ENCODE assay signal across 29 mouse cellular contexts in the genomic region with DNA sequence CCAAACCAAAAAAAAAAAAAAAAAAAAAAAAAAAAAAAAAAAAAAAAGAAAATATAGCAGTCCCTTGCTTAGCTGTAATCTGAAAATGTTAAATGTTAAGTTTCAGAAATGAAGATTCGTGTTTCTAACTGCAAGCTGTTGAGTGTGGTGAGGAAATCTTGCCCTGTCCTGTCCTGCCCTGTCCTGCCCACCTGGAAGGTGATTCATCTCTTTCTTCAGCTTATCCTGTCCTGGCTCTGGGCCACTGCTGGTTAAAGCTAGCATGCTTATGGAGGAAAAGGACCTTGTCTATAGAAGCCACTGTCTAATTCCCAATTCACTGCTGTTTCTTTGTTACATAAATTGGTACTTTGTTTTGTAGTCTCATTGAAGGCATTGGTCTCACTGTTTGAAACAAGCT. TPM values are rescaled to one million over a fixed set of nuclear protein-coding genes. Genes with fewer than 3 reads are reported as not detected.
A peak's percentile ranks its signal among the peaks of the same experiment; 100 is the strongest.
DNase-seq lines count a peak whose midpoint lies in the region; ATAC-seq and TF ChIP-seq lines count a peak whose summit lies in the region.
"Had no signal": no experiment of that assay in that cellular context is flagged by ENCODE, and none has a peak within 500 bp of the region (broad histone marks: within the 10 kb centered on the region; RNA-seq: fewer than 3 reads in every experiment).

No protein-coding gene starts in this region.

- TF ChIP-seq CTCF in heart, adult 2 months (IDR thresholded peaks at IDR 0.05): no peak

- H3K79me2 ChIP-seq in heart, adult 2 months (replicated peaks; ENCODE audit: control insufficient read depth, insufficient read depth, low read length): no peaks in the 10 kb centered on the region

- no peaks in the 10 kb centered on the region for H3K27me3 ChIP-seq in limb, embryonic 13.5 days
- no peaks in the 10 kb centered on the region for H3K27me3 ChIP-seq in limb, embryonic 10.5 days (ENCODE audit: low read depth, poor library complexity, severe bottlenecking)
- H3K27me3 ChIP-seq in embryonic facial prominence, embryonic 15.5 days: no peaks in the 10 kb centered on the region
- H3K27me3 ChIP-seq in heart, embryonic 12.5 days (replicated peaks): no peaks in the 10 kb centered on the region
- no peaks in the 10 kb centered on the region; the same call in 1 of the 2 replicates for H3K27me3 ChIP-seq in heart, adult 2 months (ENCODE audit: control insufficient read depth, insufficient read depth, low read length)
- H3K27me3 ChIP-seq: CH12.LX; forebrain, embryonic 12.5 days; hindbrain, embryonic 12.5 days; intestine, embryonic 15.5 days; liver, embryonic 15.5 days; neural tube, embryonic 15.5 days had no signal

- H3K27ac ChIP-seq in limb, embryonic 13.5 days: 0 out of 2 replicates have a peak overlapping the region, but pooled peaks have one; percentile 88
- H3K27ac ChIP-seq in limb, embryonic 10.5 days: no peak overlapping the region
- H3K27ac ChIP-seq in embryonic facial prominence, embryonic 15.5 days (replicated peaks): peak overlapping the region; percentile 67; the same call in 1 of the 2 replicates
- no peak overlapping the region for H3K27ac ChIP-seq in heart, embryonic 12.5 days (ENCODE audit: poor library complexity, severe bottlenecking)
- no peak overlapping the region for H3K27ac ChIP-seq in heart, adult 2 months
- H3K27ac ChIP-seq: forebrain, embryonic 12.5 days; heart, embryonic 10.5 days; hindbrain, embryonic 12.5 days; hindbrain, postnatal 0 days; intestine, embryonic 15.5 days; liver, embryonic 15.5 days; neural tube, embryonic 15.5 days had no signal

- H3K9ac ChIP-seq in limb, embryonic 13.5 days: no peak overlapping the region
- no peak overlapping the region for H3K9ac ChIP-seq in embryonic facial prominence, embryonic 15.5 days
- H3K9ac ChIP-seq in heart, embryonic 12.5 days: no peak overlapping the region
- H3K9ac ChIP-seq in heart, adult 2 months (ENCODE audit: low read depth, low read length): no peak overlapping the region
- H3K9ac ChIP-seq: forebrain, embryonic 12.5 days; forebrain, postnatal 0 days; hindbrain, embryonic 12.5 days; intestine, embryonic 15.5 days; liver, embryonic 15.5 days; lung, embryonic 14.5 days; neural tube, embryonic 15.5 days had no signal

- no peak for TF ChIP-seq EP300 in heart, adult 2 months (IDR thresholded peaks at IDR 0.05; ENCODE audit: insufficient read depth, low read depth, low read length)

- peaks cover 21% of the 10 kb centered on the region for H3K4me1 ChIP-seq in limb, embryonic 13.5 days
- peaks cover 14% of the 10 kb centered on the region; the same call in 1 of the 2 replicates for H3K4me1 ChIP-seq in limb, embryonic 10.5 days
- peaks cover 11% of the 10 kb centered on the region for H3K4me1 ChIP-seq in embryonic facial prominence, embryonic 15.5 days
- 0 out of 2 replicates have a peak, but pooled peaks cover 3% of the 10 kb centered on the region for H3K4me1 ChIP-seq in heart, embryonic 12.5 days (replicated peaks)
- H3K4me1 ChIP-seq in heart, adult 2 months (ENCODE audit: control insufficient read depth, insufficient read depth, low read length): no peaks in the 10 kb centered on the region
- H3K4me1 ChIP-seq: forebrain, embryonic 12.5 days; heart, embryonic 10.5 days; intestine, embryonic 15.5 days; liver, embryonic 15.5 days; neural tube, embryonic 15.5 days had no signal

- WGBS in limb, embryonic 13.5 days: 74% methylated on average over 1 of the region's 1 CpGs
- 63% methylated on average over 1 of the region's 1 CpGs for WGBS in limb, embryonic 10.5 days
- WGBS in embryonic facial prominence, embryonic 15.5 days: 41% methylated on average over 1 of the region's 1 CpGs
- WGBS in heart, embryonic 12.5 days: 43% methylated on average over 1 of the region's 1 CpGs
- WGBS in heart, adult 2 months: 44% methylated on average over 1 of the region's 1 CpGs

- no peaks in the 10 kb centered on the region for H3K9me3 ChIP-seq in limb, embryonic 13.5 days
- no peaks in the 10 kb centered on the region for H3K9me3 ChIP-seq in limb, embryonic 10.5 days (replicated peaks)
- H3K9me3 ChIP-seq in embryonic facial prominence, embryonic 15.5 days (replicated peaks): no peaks in the 10 kb centered on the region
- H3K9me3 ChIP-seq in heart, embryonic 12.5 days (replicated peaks): no peaks in the 10 kb centered on the region
- H3K9me3 ChIP-seq: forebrain, embryonic 12.5 days; heart, embryonic 10.5 days; hindbrain, embryonic 12.5 days; intestine, embryonic 15.5 days; liver, embryonic 15.5 days; neural tube, embryonic 15.5 days had no signal

- intact Hi-C loops in heart, adult 2 months (cut with DNase I): no loop called here

- H3K4me2 ChIP-seq in limb, embryonic 13.5 days (replicated peaks): no peak overlapping the region
- no peak overlapping the region for H3K4me2 ChIP-seq in embryonic facial prominence, embryonic 15.5 days (replicated peaks)
- no peak overlapping the region for H3K4me2 ChIP-seq in heart, embryonic 12.5 days
- H3K4me2 ChIP-seq: forebrain, embryonic 12.5 days; hindbrain, embryonic 12.5 days; intestine, embryonic 15.5 days; liver, embryonic 15.5 days; lung, embryonic 14.5 days; neural tube, embryonic 15.5 days had no signal

- no peak for TF ChIP-seq POLR2A in heart, adult 2 months (IDR thresholded peaks at IDR 0.05; ENCODE audit: insufficient read depth, low read depth, low read length)

- ATAC-seq in limb, embryonic 13.5 days (ENCODE audit: low FRiP score, low read depth): no peak
- no peak for ATAC-seq in embryonic facial prominence, embryonic 15.5 days (ENCODE audit: insufficient number of reproducible peaks, low FRiP score, low TSS enrichment, low read depth)
- no peak for ATAC-seq in heart, embryonic 12.5 days (ENCODE audit: insufficient number of reproducible peaks, low FRiP score)
- ATAC-seq: forebrain, postnatal 0 days; hindbrain, postnatal 0 days had no signal

- H3K36me3 ChIP-seq in limb, embryonic 13.5 days: no peaks in the 10 kb centered on the region
- no peaks in the 10 kb centered on the region for H3K36me3 ChIP-seq in limb, embryonic 10.5 days
- no peaks in the 10 kb centered on the region for H3K36me3 ChIP-seq in embryonic facial prominence, embryonic 15.5 days
- H3K36me3 ChIP-seq in heart, embryonic 12.5 days: no peaks in the 10 kb centered on the region
- no peaks in the 10 kb centered on the region for H3K36me3 ChIP-seq in heart, adult 2 months (ENCODE audit: control insufficient read depth, insufficient read depth, low read length)
- H3K36me3 ChIP-seq: forebrain, embryonic 12.5 days; heart, embryonic 10.5 days; hindbrain, embryonic 12.5 days; intestine, embryonic 15.5 days; liver, embryonic 15.5 days; neural tube, embryonic 15.5 days had no signal

- DNase-seq in limb, embryonic 10.5 days (ENCODE audit: low spot score): no peak
- DNase-seq in ZHBTc4 (ENCODE audit: low read depth, low spot score): peak; percentile 38
- no peak for DNase-seq in natural killer cell, adult 2 months (ENCODE audit: low spot score in 2 of 2)
- DNase-seq in heart, adult 2 months: no peak
- DNase-seq in cerebellum, adult 9-10 months: no peak
- DNase-seq: adrenal gland, postnatal 10 days; cerebellum, adult 8-10 months; forebrain, postnatal 0 days; heart, postnatal 36 days; kidney, adult 2 months; kidney, postnatal 4 days; left cerebral cortex, postnatal 4 days; liver; lung, embryonic 14.5 days; lung, postnatal 14 days; midbrain, embryonic 14.5 days; retina, postnatal 1 day; right cerebral cortex, postnatal 25 days had no signal

- H3K4me3 ChIP-seq in limb, embryonic 13.5 days: no peak overlapping the region
- no peak overlapping the region for H3K4me3 ChIP-seq in limb, embryonic 10.5 days
- H3K4me3 ChIP-seq in embryonic facial prominence, embryonic 15.5 days (replicated peaks): no peak overlapping the region
- no peak overlapping the region for H3K4me3 ChIP-seq in heart, embryonic 12.5 days
- H3K4me3 ChIP-seq in heart, adult 2 months: no peak overlapping the region
- H3K4me3 ChIP-seq: forebrain, embryonic 12.5 days; heart, embryonic 10.5 days; hindbrain, embryonic 12.5 days; intestine, embryonic 15.5 days; liver, embryonic 15.5 days; neural tube, embryonic 15.5 days had no signal

RNA-seq across cellular contexts. Expression of gene Nf2, which starts 11.7 kb away (rescaled TPM):
- polyA plus RNA-seq in limb, embryonic 13.5 days (2015; fragmentation: Nextera tagmentation; extraction: Ambion mirVana): 55.2 and 56.9 TPM in 2 replicates
- 61.4 and 63.8 TPM in 2 replicates for polyA plus RNA-seq in limb, embryonic 10.5 days (2016; fragmentation: Nextera tagmentation; extraction: Ambion mirVana)
- polyA plus RNA-seq in embryonic facial prominence, embryonic 15.5 days (2015; fragmentation: Nextera tagmentation; extraction: Ambion mirVana): 47.1 and 50.7 TPM in 2 replicates
- polyA plus RNA-seq in heart, embryonic 12.5 days (2016; fragmentation: Nextera tagmentation; extraction: Ambion mirVana): 50.7 and 51.7 TPM in 2 replicates
- 10 to 100 TPM; 77.1 to 85.0 TPM for total RNA-seq in heart, adult 2 months (2021)
- polyA plus RNA-seq in heart, adult 2 months (2012; rRNA removed): 57.1 and 85.2 TPM in 2 replicates

RNA-seq across cellular contexts. Expression of gene Nipsnap1, which starts 12.8 kb away (rescaled TPM):
- 75.2 and 78.7 TPM in 2 replicates for polyA plus RNA-seq in limb, embryonic 13.5 days (2015; fragmentation: Nextera tagmentation; extraction: Ambion mirVana)
- polyA plus RNA-seq in limb, embryonic 10.5 days (2016; fragmentation: Nextera tagmentation; extraction: Ambion mirVana): 75.9 and 84.2 TPM in 2 replicates
- polyA plus RNA-seq in embryonic facial prominence, embryonic 15.5 days (2015; fragmentation: Nextera tagmentation; extraction: Ambion mirVana): 39.0 and 41.3 TPM in 2 replicates
- 35.8 and 36.1 TPM in 2 replicates for polyA plus RNA-seq in heart, embryonic 12.5 days (2016; fragmentation: Nextera tagmentation; extraction: Ambion mirVana)
- total RNA-seq in heart, adult 2 months (2021): under 1 TPM; 0.50 to 0.75 TPM
- polyA plus RNA-seq in heart, adult 2 months (2012; rRNA removed): 1.6 and 3.6 TPM in 2 replicates

RNA-seq across cellular contexts. Expression of gene Thoc5, which starts 34.1 kb away (rescaled TPM):
- 36.2 and 36.9 TPM in 2 replicates for polyA plus RNA-seq in limb, embryonic 13.5 days (2015; fragmentation: Nextera tagmentation; extraction: Ambion mirVana)
- polyA plus RNA-seq in limb, embryonic 10.5 days (2016; fragmentation: Nextera tagmentation; extraction: Ambion mirVana): 46.3 and 47.5 TPM in 2 replicates
- polyA plus RNA-seq in embryonic facial prominence, embryonic 15.5 days (2015; fragmentation: Nextera tagmentation; extraction: Ambion mirVana): 29.4 and 33.7 TPM in 2 replicates
- 28.8 and 29.6 TPM in 2 replicates for polyA plus RNA-seq in heart, embryonic 12.5 days (2016; fragmentation: Nextera tagmentation; extraction: Ambion mirVana)
- 10 to 100 TPM; 16.2 to 16.5 TPM for total RNA-seq in heart, adult 2 months (2021)
- polyA plus RNA-seq in heart, adult 2 months (2012; rRNA removed): 12.8 and 15.8 TPM in 2 replicates

Comparison
In these comparisons a context has a peak if more than half of its experiments do, and no peak if none do; other contexts are left out.
1. H3K27ac ChIP-seq: peak in limb, embryonic 13.5 days (single experiment) and embryonic facial prominence, embryonic 15.5 days (single experiment); none in limb, embryonic 10.5 days (single experiment), heart, embryonic 12.5 days (single experiment) and heart, adult 2 months (single experiment).